Mouse (Mus musculus) stomach, embryonic 15.5 days (tissue): ENCODE measurements around the gene Ppl. TPM values are rescaled to one million over a fixed set of nuclear protein-coding genes. Genes with fewer than 3 reads are reported as not detected.

ENCODE experiments used
- ATAC-seq: fragments of 200-750 bp; cut with Nextera tagmentation; 2 replicates; pipeline ENCODE4 v1.8.0; 2017; ENCODE audit warnings: low read depth, moderate number of reproducible peaks, moderate TSS enrichment; ENCODE audit not compliant: insufficient read depth, low FRiP score
- H3K27ac ChIP-seq: fragments of 300-500 bp; sonication (generic); 2 replicates; pipeline ENCODE4 v1.5.1; 2015; ENCODE audit warnings: mild to moderate bottlenecking, inconsistent platforms
- H3K27me3 ChIP-seq: fragments of 300-500 bp; sonication (generic); replicated peaks from 2 replicates; pipeline ENCODE4 v1.6.1; 2015; ENCODE audit warnings: inconsistent platforms
- H3K36me3 ChIP-seq: fragments of 300-500 bp; sonication (generic); 2 replicates; pipeline ENCODE4 v1.6.1; 2015; ENCODE audit warnings: inconsistent platforms
- H3K4me1 ChIP-seq: fragments of 300-500 bp; sonication (generic); 2 replicates; pipeline ENCODE4 v1.6.1; 2015; ENCODE audit warnings: inconsistent platforms
- H3K4me2 ChIP-seq: fragments of 300-500 bp; sonication (generic); 2 replicates; pipeline ENCODE4 v1.6.1; 2015; ENCODE audit warnings: mild to moderate bottlenecking, inconsistent platforms
- H3K4me3 ChIP-seq: fragments of 300-500 bp; sonication (generic); replicated peaks from 2 replicates; pipeline ENCODE4 v1.5.1; 2015; ENCODE audit warnings: inconsistent platforms
- H3K9ac ChIP-seq: fragments of 300-500 bp; sonication (generic); 2 replicates; pipeline ENCODE4 v1.6.1; 2015; ENCODE audit warnings: inconsistent platforms
- H3K9me3 ChIP-seq: fragments of 300-500 bp; sonication (generic); 2 replicates; pipeline ENCODE4 v1.6.1; 2016; ENCODE audit warnings: inconsistent platforms
- whole genome bisulfite sequencing: fragments of 180-500 bp; shearing (Covaris S2); methylation state at CpG from one replicate; pipeline ENCODE4 v1.1.7; 2015; 5-methylcytosine and 5-hydroxymethylcytosine counted together
- polyA plus RNA-seq: library from polyadenylated mRNA; unstranded; fragments of >200 nt; fragmentation: Nextera tagmentation; extraction: Ambion mirVana; gene quantifications from 2 replicates; pipeline ENCODE4 v1.2.1, GENCODE M21; 2015

The Ppl gene
- polyA plus RNA-seq, 1 experiment from 2014 or later: 28.2 TPM

DNA sequence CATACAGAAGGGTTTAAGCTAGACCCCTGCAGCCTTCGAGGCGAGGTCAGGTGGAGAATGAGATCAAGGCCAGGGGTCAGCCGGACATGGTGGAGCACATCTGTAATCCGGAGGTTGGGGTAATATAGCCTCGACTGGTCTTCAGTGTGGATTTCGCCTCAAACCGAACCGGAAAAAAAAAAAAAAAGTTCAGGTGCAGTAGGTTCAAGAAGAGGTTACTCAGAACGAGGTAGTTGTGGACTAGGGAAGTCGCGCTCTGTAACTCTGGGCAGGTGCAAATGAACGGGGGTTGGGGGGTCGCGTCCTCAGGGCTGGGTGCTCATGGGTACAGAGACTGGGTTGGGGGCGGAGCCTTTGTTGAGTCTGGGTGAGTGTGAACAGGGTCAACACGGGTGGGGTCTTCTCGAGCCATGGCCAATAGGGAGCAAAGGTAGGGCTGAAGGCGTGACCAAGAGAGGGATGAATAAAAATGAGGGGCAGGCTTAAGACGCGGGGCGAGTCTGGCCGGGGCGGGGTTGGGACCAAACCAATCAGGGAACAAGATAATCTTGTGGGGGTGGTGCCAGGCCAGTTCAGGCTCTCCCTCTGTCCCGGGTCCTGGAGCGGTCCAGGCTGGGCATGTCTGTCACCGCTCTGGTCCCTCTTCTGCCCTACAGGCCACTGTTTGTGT, 14.3 kb upstream of the Ppl start:
- H3K9ac ChIP-seq: no peak overlapping the region
- peaks cover 3% of the 10 kb centered on the region; the same call in 1 of the 2 replicates for H3K4me1 ChIP-seq
- peak; percentile 93 for ATAC-seq
- no peaks in the 10 kb centered on the region for H3K9me3 ChIP-seq
- 2% methylated on average over 26 of the region's 26 CpGs for WGBS
- no peaks in the 10 kb centered on the region for H3K27me3 ChIP-seq
- no peak overlapping the region for H3K27ac ChIP-seq
- no peaks in the 10 kb centered on the region for H3K36me3 ChIP-seq
- peak overlapping the region; percentile 29 for H3K4me3 ChIP-seq
- H3K4me2 ChIP-seq: peak overlapping the region; percentile 50

DNA sequence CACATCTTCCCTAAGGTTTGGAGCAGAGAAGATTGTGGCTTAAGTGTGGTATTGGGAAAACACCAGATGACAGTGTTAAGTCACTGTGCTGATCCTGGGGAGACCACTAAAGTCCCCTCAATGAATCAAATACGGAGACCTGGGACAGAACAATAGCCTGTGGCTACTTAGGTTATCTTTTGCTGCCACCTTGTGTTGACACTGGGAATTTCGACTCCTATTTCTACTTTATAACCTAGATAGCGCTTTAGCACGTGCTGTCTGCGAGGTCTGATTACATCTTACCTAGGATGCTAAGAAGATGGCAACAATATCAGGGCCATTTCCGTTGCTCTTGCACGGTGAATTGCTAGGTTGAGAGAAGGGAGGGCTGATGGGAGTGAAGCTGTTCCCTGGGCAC, 13.3 kb upstream of the Ppl start:
- Histone ChIP-seq H3K9me3 (no peaks in the 10 kb centered on the region), H3K4me1 (peaks cover 3% of the 10 kb centered on the region; the same call in 1 of the 2 replicates), H3K9ac (no peak overlapping the region), H3K4me3 (no peak overlapping the region), H3K27ac (no peak overlapping the region), H3K36me3 (no peaks in the 10 kb centered on the region), H3K4me2 (peak overlapping the region; percentile 26; the same call in 1 of the 2 replicates), H3K27me3 (no peaks in the 10 kb centered on the region)
- under 1% methylated on average over 7 of the region's 7 CpGs for WGBS
- no peak for ATAC-seq

DNA sequence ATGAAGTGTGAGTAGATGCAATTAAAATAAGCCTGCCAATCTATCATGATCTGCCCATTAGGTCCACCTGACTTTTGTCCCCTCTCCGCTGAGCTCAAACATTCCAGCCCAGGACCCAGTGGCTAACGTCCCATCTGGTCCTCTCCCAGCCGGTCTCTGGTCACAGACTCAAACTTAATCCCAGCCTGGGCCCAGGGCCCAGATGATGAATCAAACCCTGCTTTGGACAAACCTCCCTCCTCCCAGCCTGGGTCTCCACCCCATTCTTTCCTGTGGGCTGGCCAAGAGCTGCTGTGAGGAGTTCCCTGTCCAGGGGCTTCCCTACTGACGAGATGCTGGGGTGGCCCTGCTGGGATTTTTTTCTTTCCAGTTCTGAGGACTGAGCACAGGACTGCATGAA, 7.5 kb upstream of the Ppl start:
- Histone ChIP-seq H3K36me3 (no peaks in the 10 kb centered on the region), H3K4me3 (no peak overlapping the region), H3K27ac (no peak overlapping the region), H3K9ac (no peak overlapping the region), H3K4me2 (no peak overlapping the region), H3K9me3 (no peaks in the 10 kb centered on the region), H3K4me1 (peaks cover 15% of the 10 kb centered on the region), H3K27me3 (no peaks in the 10 kb centered on the region)
- WGBS: 28% methylated on average over 4 of the region's 4 CpGs
- ATAC-seq: no peak; the same call in 1 of the 2 replicates

DNA sequence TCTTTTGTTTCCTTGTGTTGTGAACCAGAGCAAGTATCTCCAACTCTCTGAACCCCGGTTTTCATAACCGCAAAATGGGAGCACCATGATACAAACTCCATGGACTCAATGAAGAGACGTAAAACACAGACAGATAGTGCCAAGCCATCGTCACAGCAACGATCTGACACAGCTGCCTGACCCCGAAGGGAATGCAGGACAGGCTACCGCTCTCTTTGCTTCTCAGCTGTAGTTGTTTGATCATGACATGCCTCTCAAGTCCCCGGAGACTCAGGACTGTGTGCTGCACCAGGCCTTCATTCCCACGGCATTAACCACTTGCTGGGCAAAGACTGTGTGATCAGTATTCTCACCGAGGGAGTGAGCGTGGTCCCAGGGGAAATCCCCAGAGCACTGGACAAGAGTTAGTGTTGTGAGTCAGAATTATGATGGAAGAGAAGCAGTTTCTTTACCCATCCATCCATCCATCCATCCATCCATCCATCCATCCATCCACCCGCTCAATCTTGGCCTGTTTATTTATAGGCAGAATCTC, 4.9 kb upstream of the Ppl start:
- H3K9ac ChIP-seq: no peak overlapping the region
- WGBS: 61% methylated on average over 12 of the region's 12 CpGs
- H3K4me1 ChIP-seq: peaks cover 28% of the 10 kb centered on the region
- H3K4me3 ChIP-seq: no peak overlapping the region
- no peaks in the 10 kb centered on the region for H3K36me3 ChIP-seq
- no peak for ATAC-seq
- peak overlapping the region; percentile 89; the same call in 1 of the 2 replicates for H3K27ac ChIP-seq
- peaks cover 14% of the 10 kb centered on the region for H3K27me3 ChIP-seq
- no peak overlapping the region for H3K4me2 ChIP-seq
- no peaks in the 10 kb centered on the region for H3K9me3 ChIP-seq

DNA sequence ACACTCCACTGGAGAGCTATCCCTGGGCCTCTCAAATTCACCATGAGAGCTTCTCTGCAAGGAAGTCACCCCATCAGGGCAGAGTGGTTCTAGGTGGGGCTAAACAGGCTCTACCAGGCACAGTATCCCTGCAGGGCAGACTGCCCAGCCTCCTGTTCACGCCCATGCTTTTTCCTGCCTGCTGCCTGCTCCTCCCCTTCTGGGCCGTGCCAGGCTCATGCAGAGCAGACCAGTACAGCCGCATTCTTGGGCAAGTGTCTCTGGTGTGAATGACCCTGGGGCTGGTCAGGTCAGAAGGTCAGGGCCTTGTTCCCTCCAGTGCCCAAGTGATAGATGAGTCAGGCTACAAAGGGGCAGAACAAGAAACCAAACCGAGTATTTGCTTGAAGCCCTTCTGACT, 4.3 kb upstream of the Ppl start:
- ATAC-seq: peak; percentile 73
- H3K4me3 ChIP-seq: no peak overlapping the region
- H3K27ac ChIP-seq: peak overlapping the region; percentile 89
- 0 out of 2 replicates have a peak overlapping the region, but pooled peaks have one; percentile 21 for H3K4me2 ChIP-seq
- H3K27me3 ChIP-seq: peaks cover 20% of the 10 kb centered on the region
- no peaks in the 10 kb centered on the region for H3K9me3 ChIP-seq
- no peaks in the 10 kb centered on the region for H3K36me3 ChIP-seq
- no peak overlapping the region for H3K9ac ChIP-seq
- peaks cover 34% of the 10 kb centered on the region for H3K4me1 ChIP-seq
- 16% methylated on average over 4 of the region's 4 CpGs for WGBS

DNA sequence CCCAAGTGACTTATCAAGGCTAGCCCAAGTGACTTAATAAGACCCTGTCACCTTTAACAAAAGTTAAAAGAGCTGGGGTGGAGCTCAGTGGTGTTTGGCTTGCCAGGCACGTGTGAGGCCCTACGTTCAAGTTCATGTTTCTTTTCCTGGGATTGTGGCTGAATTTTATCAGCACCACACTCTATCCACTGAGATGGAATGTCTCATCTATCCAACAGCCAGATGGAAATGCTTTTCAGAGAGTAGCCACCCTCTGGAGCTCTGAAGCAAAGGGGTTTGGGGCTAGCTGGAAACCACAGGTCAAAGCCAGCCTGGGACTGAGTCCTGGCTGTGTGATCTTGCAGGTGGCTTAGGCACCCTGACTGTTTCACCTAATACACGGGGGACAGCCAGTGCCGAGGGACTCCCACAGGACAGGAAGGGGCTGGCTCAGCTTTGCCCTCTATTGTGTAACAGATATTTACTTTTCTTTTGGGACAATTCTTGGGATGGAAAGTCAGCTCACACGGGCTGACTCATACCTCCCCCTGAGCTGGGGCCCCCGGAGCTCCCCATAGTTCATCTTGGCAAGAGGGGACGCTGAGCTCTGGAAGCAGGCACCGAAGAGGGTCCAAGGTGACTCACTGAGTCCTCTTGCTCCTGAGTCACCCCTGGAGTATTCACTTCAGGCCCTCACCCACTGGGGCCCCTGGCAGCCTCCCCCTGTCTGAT, 3.5 kb upstream of the Ppl start:
- 58% methylated on average over 8 of the region's 8 CpGs for WGBS
- Histone ChIP-seq H3K4me2 (no peak overlapping the region), H3K9me3 (no peaks in the 10 kb centered on the region), H3K9ac (no peak overlapping the region), H3K4me1 (peaks cover 34% of the 10 kb centered on the region), H3K27ac (peak overlapping the region; percentile 89), H3K4me3 (no peak overlapping the region), H3K36me3 (no peaks in the 10 kb centered on the region), H3K27me3 (peaks cover 28% of the 10 kb centered on the region)
- ATAC-seq: peak; percentile 5; the same call in 1 of the 2 replicates

DNA sequence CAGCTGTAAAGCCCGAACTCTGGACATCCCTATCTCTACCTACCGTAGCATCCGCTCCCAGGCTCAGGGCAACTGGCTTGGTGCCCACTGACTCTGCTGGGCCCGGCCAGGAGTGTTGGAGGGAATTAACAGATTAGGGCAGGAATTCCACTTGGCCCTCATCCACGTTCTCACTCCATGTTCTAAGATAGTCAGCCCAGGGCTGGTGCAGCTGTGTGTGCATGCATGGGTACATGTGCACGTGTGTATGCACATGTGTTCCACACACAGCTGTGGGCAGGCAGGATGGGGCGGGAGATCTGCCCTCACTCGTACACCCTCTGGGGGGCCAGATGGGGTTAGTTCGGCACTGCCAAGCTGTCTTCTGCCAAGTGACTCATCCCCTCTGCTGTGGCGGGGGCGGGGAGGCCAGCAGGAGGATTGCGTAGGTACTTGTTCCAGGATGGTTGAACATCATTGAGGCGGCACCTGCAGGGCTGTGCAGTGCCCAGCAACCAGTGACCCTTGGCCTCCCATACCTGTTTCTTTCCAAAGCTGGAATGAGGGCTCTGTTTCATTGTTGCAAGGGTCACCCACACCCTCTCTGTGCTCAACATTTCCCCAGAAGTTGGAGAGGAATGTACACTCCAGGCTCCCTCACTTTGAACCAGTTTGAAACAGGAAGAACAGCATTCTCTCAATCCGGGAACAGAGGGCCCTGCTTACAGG, 2.6 kb upstream of the Ppl start:
- H3K4me2 ChIP-seq: no peak overlapping the region
- H3K4me3 ChIP-seq: no peak overlapping the region
- H3K9ac ChIP-seq: no peak overlapping the region
- no peaks in the 10 kb centered on the region for H3K36me3 ChIP-seq
- 63% methylated on average over 14 of the region's 14 CpGs for WGBS
- peaks cover 31% of the 10 kb centered on the region for H3K27me3 ChIP-seq
- peak overlapping the region; percentile 89 for H3K27ac ChIP-seq
- no peak for ATAC-seq
- peaks cover 32% of the 10 kb centered on the region for H3K4me1 ChIP-seq
- H3K9me3 ChIP-seq: no peaks in the 10 kb centered on the region

DNA sequence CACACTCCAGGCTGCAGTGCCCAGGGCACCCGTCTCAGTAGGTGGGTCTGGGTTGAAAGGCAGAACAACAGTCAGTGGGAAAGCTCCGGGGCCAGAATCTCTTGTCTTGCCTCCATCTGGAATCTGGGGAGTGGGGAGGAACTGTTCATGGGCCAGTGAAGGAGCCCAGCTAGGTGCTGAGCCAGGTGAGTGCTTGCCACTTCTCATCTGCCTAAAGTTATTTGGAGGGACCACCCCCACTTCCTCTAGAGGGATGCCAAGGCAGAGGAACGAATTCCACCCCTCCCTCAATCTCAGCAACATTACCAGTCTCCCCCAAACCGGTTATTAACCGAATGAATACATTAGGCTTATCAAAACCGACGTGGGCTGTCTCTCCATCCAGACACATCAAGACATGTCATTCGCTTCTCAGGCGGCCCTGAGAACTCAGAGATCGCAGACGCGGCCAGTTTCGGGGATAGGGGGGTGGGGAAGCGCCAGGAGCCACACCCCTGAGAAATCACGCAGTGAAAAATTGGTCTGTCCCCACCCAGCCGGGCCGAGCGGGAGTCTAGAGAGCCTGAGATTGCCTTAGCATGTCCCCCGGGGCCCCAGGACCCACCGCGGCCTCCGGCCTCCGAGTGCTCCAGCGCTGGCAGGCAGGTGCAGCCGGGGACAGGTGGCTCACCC, 834 bp downstream of the Ppl start:
- no peaks in the 10 kb centered on the region for H3K36me3 ChIP-seq
- ATAC-seq: no peak
- peak overlapping the region; percentile 51; the same call in 1 of the 2 replicates for H3K27ac ChIP-seq
- H3K9me3 ChIP-seq: no peaks in the 10 kb centered on the region
- peak overlapping the region; percentile 63 for H3K4me2 ChIP-seq
- peaks cover 35% of the 10 kb centered on the region for H3K27me3 ChIP-seq
- H3K4me3 ChIP-seq: peak overlapping the region; percentile 50
- H3K9ac ChIP-seq: 0 out of 2 replicates have a peak overlapping the region, but pooled peaks have one; percentile 16
- 4% methylated on average over 25 of the region's 25 CpGs for WGBS
- H3K4me1 ChIP-seq: peaks cover 33% of the 10 kb centered on the region

DNA sequence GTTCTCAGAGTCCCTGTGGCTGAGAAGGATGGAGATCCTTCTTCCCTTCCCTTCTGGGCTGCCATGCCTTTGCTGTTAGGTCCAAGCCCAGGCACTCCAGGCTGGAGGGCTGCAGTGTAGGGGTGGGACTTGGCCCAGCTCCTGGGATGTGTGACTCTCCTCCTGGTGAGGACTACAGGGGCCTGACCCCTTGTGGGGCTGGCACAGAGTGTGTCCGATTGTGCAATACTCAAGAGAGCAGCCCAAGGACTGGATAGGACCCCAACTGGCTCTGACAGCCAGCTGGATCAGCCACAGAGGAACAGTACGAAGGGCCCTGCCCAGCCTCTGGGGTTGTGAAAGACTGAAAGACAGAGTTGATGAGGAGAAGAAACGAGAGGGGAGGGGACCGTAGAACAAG, 1.5 kb downstream of the Ppl start:
- Histone ChIP-seq H3K36me3 (no peaks in the 10 kb centered on the region), H3K4me3 (peak overlapping the region; percentile 50), H3K27me3 (peaks cover 35% of the 10 kb centered on the region), H3K9me3 (no peaks in the 10 kb centered on the region), H3K4me2 (peak overlapping the region; percentile 63), H3K9ac (0 out of 2 replicates have a peak overlapping the region, but pooled peaks have one; percentile 5), H3K27ac (no peak overlapping the region), H3K4me1 (peaks cover 27% of the 10 kb centered on the region)
- 21% methylated on average over 4 of the region's 4 CpGs for WGBS
- ATAC-seq: no peak

DNA sequence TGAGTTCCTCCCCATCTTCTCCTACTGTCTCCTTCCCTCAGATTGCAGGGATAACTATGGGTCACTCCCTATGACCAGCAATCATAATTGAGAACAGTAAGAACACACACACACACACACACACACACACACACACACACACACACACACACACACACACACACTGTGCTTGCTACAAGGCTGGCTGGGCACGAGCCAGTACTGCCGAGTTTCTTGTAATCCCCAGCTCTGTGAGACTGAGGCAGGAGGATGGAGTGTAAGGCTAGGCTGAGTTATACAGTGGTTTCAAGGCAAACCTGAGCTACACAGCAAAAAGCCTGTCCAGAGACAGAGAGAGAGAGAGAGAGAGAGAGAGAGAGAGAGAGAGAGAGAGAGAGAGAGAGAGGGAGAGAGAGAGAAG, 2.0 kb downstream of the Ppl start:
- Histone ChIP-seq H3K27ac (no peak overlapping the region), H3K9ac (no peak overlapping the region), H3K4me1 (peaks cover 26% of the 10 kb centered on the region), H3K4me2 (peak overlapping the region; percentile 63; the same call in 1 of the 2 replicates), H3K9me3 (no peaks in the 10 kb centered on the region), H3K4me3 (no peak overlapping the region), H3K36me3 (no peaks in the 10 kb centered on the region), H3K27me3 (peaks cover 35% of the 10 kb centered on the region)
- no peak for ATAC-seq
- WGBS: 30% methylated on average over 2 of the region's 2 CpGs

DNA sequence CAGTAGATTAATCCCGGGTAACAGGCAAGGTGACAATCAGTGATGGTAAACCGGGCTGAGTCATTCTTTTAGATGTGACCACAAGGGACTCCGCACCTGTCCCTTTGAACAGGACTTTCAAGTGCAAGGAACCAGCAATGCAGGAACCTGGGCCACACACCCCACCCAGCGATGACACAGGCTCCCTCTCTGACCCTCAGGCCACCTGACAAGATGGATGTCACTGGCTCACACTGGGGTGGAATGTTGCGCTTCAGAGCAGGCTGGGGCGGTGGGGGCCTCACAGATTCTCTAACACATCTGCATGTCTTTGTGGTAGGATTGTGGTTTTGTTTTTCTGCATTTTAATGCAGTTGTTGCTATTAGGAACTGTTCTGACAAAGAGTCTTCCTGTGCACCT, 8.7 kb downstream of the Ppl start:
- no peak overlapping the region for H3K4me2 ChIP-seq
- H3K4me3 ChIP-seq: no peak overlapping the region
- no peak overlapping the region for H3K27ac ChIP-seq
- no peaks in the 10 kb centered on the region for H3K36me3 ChIP-seq
- H3K9me3 ChIP-seq: no peaks in the 10 kb centered on the region
- H3K4me1 ChIP-seq: peaks cover 5% of the 10 kb centered on the region; the same call in 1 of the 2 replicates
- H3K9ac ChIP-seq: no peak overlapping the region
- H3K27me3 ChIP-seq: no peaks in the 10 kb centered on the region
- 47% methylated on average over 6 of the region's 6 CpGs for WGBS
- no peak for ATAC-seq
